Mouse (Mus musculus) heart, embryonic 11.5 days (tissue): ENCODE measurements around the gene Tmem178. TPM values are rescaled to one million over a fixed set of nuclear protein-coding genes. Genes with fewer than 3 reads are reported as not detected.

Experiments
- ATAC-seq: fragments of 200-750 bp; cut with Nextera tagmentation; replicated peaks from 2 replicates; pipeline ENCODE4 v1.8.0; 2017; ENCODE audit warnings: moderate library complexity; ENCODE audit not compliant: insufficient number of reproducible peaks, low FRiP score, low TSS enrichment
- H3K27ac ChIP-seq: fragments of 300-500 bp; sonication (generic); 2 replicates; pipeline ENCODE4 v1.5.1; 2014; ENCODE audit warnings: mild to moderate bottlenecking, low read depth, low read length
- H3K27me3 ChIP-seq: fragments of 300-500 bp; sonication (generic); 2 replicates; pipeline ENCODE4 v1.6.1; 2014; ENCODE audit warnings: mild to moderate bottlenecking, low read length, mixed read lengths; ENCODE audit not compliant: control insufficient read depth, insufficient read depth
- H3K36me3 ChIP-seq: fragments of 300-500 bp; sonication (generic); 2 replicates; pipeline ENCODE4 v1.6.1; 2014; ENCODE audit warnings: mild to moderate bottlenecking, low read length, moderate library complexity, mixed read lengths; ENCODE audit not compliant: control insufficient read depth, insufficient read depth
- H3K4me1 ChIP-seq: fragments of 300-500 bp; sonication (generic); 2 replicates; pipeline ENCODE4 v1.6.1; 2014; ENCODE audit warnings: low read length; ENCODE audit not compliant: control insufficient read depth, insufficient read depth
- H3K4me2 ChIP-seq: fragments of 300-500 bp; sonication (generic); 2 replicates; pipeline ENCODE4 v1.6.1; 2014; ENCODE audit warnings: mild to moderate bottlenecking, moderate library complexity
- H3K4me3 ChIP-seq: fragments of 300-500 bp; sonication (generic); 2 replicates; pipeline ENCODE4 v1.5.1; 2014; ENCODE audit warnings: low read depth, low read length
- H3K9ac ChIP-seq: fragments of 300-500 bp; sonication (generic); 2 replicates; pipeline ENCODE4 v1.6.1; 2014; ENCODE audit warnings: mild to moderate bottlenecking, low read depth, low read length, moderate library complexity
- H3K9me3 ChIP-seq: fragments of 300-500 bp; sonication (generic); replicated peaks from 2 replicates; pipeline ENCODE4 v1.6.1; 2016; ENCODE audit warnings: low read length; ENCODE audit not compliant: control insufficient read depth
- WGBS: fragments of 180-500 bp; shearing (Covaris S2); extraction: QIAGEN DNeasy Blood & Tissue Kit; methylation state at CpG from one replicate; pipeline ENCODE4 v1.1.7; 2014; ENCODE audit not compliant: insufficient replicate concordance; 5-methylcytosine and 5-hydroxymethylcytosine counted together
- polyA plus RNA-seq: library from polyadenylated mRNA; unstranded; fragments of >200 nt; fragmentation: Nextera tagmentation; extraction: Ambion mirVana; gene quantifications from 2 replicates; pipeline ENCODE4 v1.2.1, GENCODE M21; 2014

Tmem178 gene
- polyA plus RNA-seq, 1 experiment from 2014 or later: 6.0 TPM

DNA sequence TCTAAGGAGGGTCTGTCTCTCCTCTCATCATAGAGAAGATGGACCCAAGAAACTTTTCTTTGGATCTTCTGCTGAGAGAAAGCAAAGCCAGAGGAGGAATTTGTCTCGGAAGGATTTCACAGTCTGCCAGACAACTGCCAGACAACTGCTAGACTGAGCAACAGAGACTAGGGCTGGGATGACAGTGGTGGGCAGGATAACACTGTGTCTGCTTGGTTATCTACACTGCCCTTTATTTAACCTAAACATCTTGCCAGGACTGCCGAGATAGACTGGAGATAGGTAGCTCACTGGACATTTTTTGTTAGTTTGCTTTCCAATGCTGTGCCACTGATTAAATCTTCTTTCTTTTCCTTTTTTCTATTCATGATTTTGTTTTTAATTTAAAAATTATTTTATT, 97.2 kb downstream of the Tmem178 start:
- no peak overlapping the region for H3K4me3 ChIP-seq
- WGBS: 43% methylated on average over 2 of the region's 2 CpGs
- H3K27me3 ChIP-seq: no peaks in the 10 kb centered on the region
- no peak for ATAC-seq
- no peak overlapping the region for H3K9ac ChIP-seq
- H3K9me3 ChIP-seq: no peaks in the 10 kb centered on the region
- H3K4me1 ChIP-seq: peaks cover 10% of the 10 kb centered on the region; the same call in 1 of the 2 replicates
- H3K27ac ChIP-seq: no peak overlapping the region
- H3K4me2 ChIP-seq: no peak overlapping the region
- H3K36me3 ChIP-seq: peaks cover 3% of the 10 kb centered on the region

DNA sequence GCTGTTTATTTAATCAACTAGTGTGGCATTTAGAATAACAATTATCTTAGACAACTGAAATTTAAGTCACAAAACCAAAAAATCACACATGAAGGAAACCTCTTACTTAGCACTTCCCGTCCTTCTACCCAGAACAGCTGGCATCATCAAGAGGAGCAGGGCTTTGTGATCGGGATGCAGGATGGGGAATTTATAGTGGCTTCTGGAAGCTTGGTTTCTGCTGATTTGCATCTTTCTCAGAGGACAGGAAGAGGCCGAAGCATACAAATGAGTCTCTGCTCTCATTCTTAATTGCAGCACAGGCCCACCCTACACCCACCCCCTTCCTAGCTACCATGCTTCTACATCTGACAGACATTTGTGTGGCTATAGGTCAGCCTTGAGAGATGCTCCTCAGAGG, 99.9 kb downstream of the Tmem178 start:
- Histone ChIP-seq H3K4me2 (no peak overlapping the region), H3K9ac (no peak overlapping the region), H3K4me1 (peaks cover 10% of the 10 kb centered on the region; the same call in 1 of the 2 replicates), H3K4me3 (no peak overlapping the region), H3K27me3 (no peaks in the 10 kb centered on the region), H3K9me3 (no peaks in the 10 kb centered on the region), H3K27ac (no peak overlapping the region), H3K36me3 (peaks cover 3% of the 10 kb centered on the region; the same call in 1 of the 2 replicates)
- WGBS: 86% methylated on average over 3 of the region's 3 CpGs
- ATAC-seq: no peak

DNA sequence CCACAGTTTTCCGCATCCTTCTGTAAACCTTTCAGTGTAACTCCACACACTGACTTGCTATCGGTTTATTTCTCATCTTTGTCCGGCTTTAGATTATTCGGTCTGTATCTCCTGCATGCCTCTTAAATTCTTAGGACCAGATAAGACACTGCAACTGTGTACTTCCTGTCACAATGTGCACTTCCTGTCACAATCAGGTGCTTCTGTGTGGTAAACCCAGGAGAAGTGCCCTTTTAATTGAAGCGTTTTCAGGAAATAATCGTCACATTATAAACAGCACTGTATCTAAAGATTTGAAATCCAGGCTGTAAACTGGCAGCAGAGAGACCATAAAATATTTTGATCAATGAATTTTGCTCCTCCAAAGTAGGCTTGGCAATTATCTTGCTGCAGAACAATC, 100.7 kb downstream of the Tmem178 start:
- no peak overlapping the region for H3K27ac ChIP-seq
- no peak overlapping the region for H3K9ac ChIP-seq
- no peak for ATAC-seq
- peaks cover 3% of the 10 kb centered on the region for H3K36me3 ChIP-seq
- no peaks in the 10 kb centered on the region for H3K9me3 ChIP-seq
- H3K4me2 ChIP-seq: no peak overlapping the region
- no peaks in the 10 kb centered on the region for H3K27me3 ChIP-seq
- 85% methylated on average over 6 of the region's 6 CpGs for WGBS
- peaks cover 10% of the 10 kb centered on the region; the same call in 1 of the 2 replicates for H3K4me1 ChIP-seq
- no peak overlapping the region for H3K4me3 ChIP-seq

DNA sequence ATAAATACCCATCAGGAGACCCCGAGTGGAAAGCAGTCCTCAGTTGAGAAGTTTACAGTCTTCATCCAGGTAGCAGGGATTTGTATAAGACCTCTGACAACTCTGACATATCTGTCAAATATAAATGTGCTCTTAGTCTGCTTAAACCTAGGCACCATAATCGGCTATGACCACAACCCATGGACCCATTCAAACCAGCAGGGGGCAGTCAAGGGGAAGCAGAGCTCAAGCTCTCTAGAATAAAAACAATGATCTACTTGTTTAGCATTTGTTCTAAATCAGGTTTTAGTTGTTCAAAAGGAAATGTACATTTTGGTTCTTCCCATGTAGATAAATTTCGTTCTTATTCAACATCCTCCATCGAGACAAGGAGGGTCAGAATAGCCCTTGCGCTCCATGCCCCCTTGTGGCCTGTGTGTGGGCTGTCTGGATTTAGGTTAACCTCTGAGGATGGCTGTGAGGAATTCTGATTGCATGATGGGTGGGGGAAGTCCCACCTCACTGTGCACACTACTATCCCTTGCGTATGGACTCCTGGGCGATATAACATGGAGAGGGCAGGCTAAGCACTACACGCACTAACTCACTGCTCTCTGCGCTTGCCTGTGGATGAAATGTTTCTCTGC, 101.2 kb downstream of the Tmem178 start:
- Histone ChIP-seq H3K27ac (no peak overlapping the region), H3K36me3 (peaks cover 3% of the 10 kb centered on the region), H3K4me2 (no peak overlapping the region), H3K9me3 (no peaks in the 10 kb centered on the region), H3K9ac (no peak overlapping the region), H3K4me1 (peaks cover 10% of the 10 kb centered on the region; the same call in 1 of the 2 replicates), H3K27me3 (no peaks in the 10 kb centered on the region), H3K4me3 (no peak overlapping the region)
- 84% methylated on average over 9 of the region's 9 CpGs for WGBS
- ATAC-seq: no peak

DNA sequence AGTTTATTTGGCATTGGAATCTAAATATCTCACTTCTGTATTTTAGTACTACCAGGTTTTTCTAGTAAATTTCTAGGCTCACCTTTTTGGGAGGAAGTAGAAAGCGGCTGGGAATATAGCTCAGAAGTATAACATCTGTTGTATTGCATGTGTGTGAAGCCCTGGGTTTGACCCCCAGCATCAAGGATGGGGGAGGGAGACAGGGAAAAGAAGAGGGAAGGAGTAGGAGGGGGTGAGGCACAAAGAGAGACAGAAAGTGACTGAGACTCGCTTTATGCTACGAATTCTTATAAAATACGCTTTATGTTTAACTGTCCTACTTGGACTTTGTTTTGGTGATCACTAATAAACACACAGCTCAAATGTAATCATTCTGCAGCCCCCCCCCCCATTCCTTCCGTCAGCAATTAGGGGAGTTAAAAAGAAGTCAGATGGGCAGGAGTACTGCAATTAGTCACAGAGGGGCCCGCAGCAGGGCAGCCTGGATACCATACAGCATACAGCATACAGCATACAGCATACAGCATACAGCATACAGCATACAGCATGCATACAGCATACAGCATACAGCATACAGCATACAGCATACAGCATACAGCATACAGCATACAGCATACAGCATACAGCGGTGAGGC, 103.6 kb downstream of the Tmem178 start:
- H3K4me2 ChIP-seq: no peak overlapping the region
- no peak for ATAC-seq

More for the DNA sequence above, 103.6 kb downstream of the Tmem178 start:
- 82% methylated on average over 7 of the region's 7 CpGs for WGBS
- no peaks in the 10 kb centered on the region for H3K4me1 ChIP-seq
- H3K4me3 ChIP-seq: no peak overlapping the region
- no peak overlapping the region for H3K9ac ChIP-seq
- H3K9me3 ChIP-seq: no peaks in the 10 kb centered on the region
- H3K27ac ChIP-seq: no peak overlapping the region
- H3K36me3 ChIP-seq: peaks cover 3% of the 10 kb centered on the region
- no peaks in the 10 kb centered on the region for H3K27me3 ChIP-seq

Other genes starting within 250 kb of the Tmem178 start
- 20.4 and 22.0 TPM in 2 replicates for gene Map4k3, start 216.1 kb upstream of the Tmem178 start, polyA plus RNA-seq
- gene Thumpd2, start 120.5 kb downstream of the Tmem178 start, polyA plus RNA-seq: 11.0 and 12.0 TPM in 2 replicates